Mouse (Mus musculus): ENCODE data around the gene Cnot3. TPM values are rescaled to one million over a fixed set of nuclear protein-coding genes. Genes with fewer than 3 reads are reported as not detected.

Gene Cnot3
- total RNA-seq, 2 experiments from 2014 or later: 36.4 to 40.0 TPM

Small RNA genes within 50 kb of the gene (microRNA-seq; reads per million reads assigned to microRNA genes)
- 3.6 to 5.2 reads per million in 2 experiments for gene Mir3572

Other genes starting within 250 kb of the Cnot3 start
- 1 to 10 TPM; 1.9 to 2.0 TPM for gene Cacng6, start 221.1 kb upstream of the Cnot3 start, total RNA-seq (2021)
- not detected for gene Tarm1, start 142.6 kb upstream of the Cnot3 start, total RNA-seq (2021)
- under 1 TPM; 0.24 to 0.27 TPM for gene Oscar, start 29.1 kb upstream of the Cnot3 start, total RNA-seq (2021)
- 1,000 to 10,000 TPM; 1,653 to 1,740 TPM for gene Ndufa3, start 27.9 kb upstream of the Cnot3 start, total RNA-seq (2021)
- 10 to 100 TPM; 20.3 to 29.9 TPM for gene Tfpt, start 15.3 kb upstream of the Cnot3 start, total RNA-seq (2021)
- gene Prpf31, start 15.3 kb upstream of the Cnot3 start, total RNA-seq (2021): 10 to 100 TPM; 33.1 to 33.4 TPM
- 10 to 100 TPM in 1 of 2 experiments, 1 to 10 TPM in 1; 6.7 to 10.4 TPM for gene Leng1, start 20.6 kb downstream of the Cnot3 start, total RNA-seq (2021)
- 1 to 10 TPM; 1.5 to 2.1 TPM for gene Tmc4, start 32.3 kb downstream of the Cnot3 start, total RNA-seq (2021)
- 100 to 1,000 TPM; 106 to 107 TPM for gene Tsen34, start 47.6 kb downstream of the Cnot3 start, total RNA-seq (2021)
- 10 to 100 TPM; 25.7 to 28.9 TPM for gene Mboat7, start 48.3 kb downstream of the Cnot3 start, total RNA-seq (2021)
- gene Rps9, start 58.7 kb downstream of the Cnot3 start, total RNA-seq (2021): 100 to 1,000 TPM; 812 to 873 TPM
- gene Pirb, start 75.1 kb downstream of the Cnot3 start, total RNA-seq (2021): 1 to 10 TPM in 1 of 2 experiments, under 1 TPM in 1; 0.67 to 1.4 TPM
- gene Gm15448, start 180.4 kb downstream of the Cnot3 start, total RNA-seq (2021): under 1 TPM in 1 of 2 experiments, not detected in 1; 0.24 TPM
- under 1 TPM in 1 of 2 experiments, not detected in 1; 0.19 TPM for gene Pira2, start 199.8 kb downstream of the Cnot3 start, total RNA-seq (2021)

Measured in heart, postnatal 10 days (tissue).